Mouse (Mus musculus) hindbrain, postnatal 0 days (tissue): ENCODE results near the gene Ecm1. TPM values are rescaled to one million over a fixed set of nuclear protein-coding genes. Genes with fewer than 3 reads are reported as not detected.

Experiments used
- ATAC-seq: fragments of 200-750 bp; cut with Nextera tagmentation; 2 replicates; pipeline ENCODE4 v1.8.0; 2017; ENCODE audit warnings: mild to moderate bottlenecking, moderate TSS enrichment, moderate library complexity
- DNase-seq: peaks from one replicate; pipeline ENCODE4 v3.0.0-alpha.2; 2015; ENCODE audit warnings: low spot score
- H3K27ac ChIP-seq: fragments of 300-500 bp; sonication (generic); 2 replicates; pipeline ENCODE4 v1.5.1; 2014; ENCODE audit warnings: mild to moderate bottlenecking
- H3K27me3 ChIP-seq: fragments of 300-500 bp; sonication (generic); 2 replicates; pipeline ENCODE4 v1.6.1; 2014; ENCODE audit warnings: low read length, mixed read lengths; ENCODE audit not compliant: insufficient read depth
- H3K36me3 ChIP-seq: fragments of 300-500 bp; sonication (generic); 2 replicates; pipeline ENCODE4 v1.6.1; 2014; ENCODE audit warnings: low read length, mixed read lengths; ENCODE audit not compliant: insufficient read depth
- H3K4me1 ChIP-seq: fragments of 300-500 bp; sonication (generic); 2 replicates; pipeline ENCODE4 v1.6.1; 2014; ENCODE audit warnings: antibody characterized with exemption, low read length, mixed read lengths; ENCODE audit not compliant: insufficient read depth
- H3K4me2 ChIP-seq: fragments of 300-500 bp; sonication (generic); 2 replicates; pipeline ENCODE4 v1.6.1; 2014; ENCODE audit warnings: low read depth, mild to moderate bottlenecking, low read length, moderate library complexity, mixed read lengths
- H3K4me3 ChIP-seq: fragments of 300-500 bp; sonication (generic); 2 replicates; pipeline ENCODE4 v1.5.1; 2014; ENCODE audit warnings: low read length
- H3K9ac ChIP-seq: fragments of 300-500 bp; sonication (generic); replicated peaks from 2 replicates; pipeline ENCODE4 v1.6.1; 2014; ENCODE audit warnings: mild to moderate bottlenecking, low read length, moderate library complexity, mixed read lengths
- H3K9me3 ChIP-seq: fragments of 300-500 bp; sonication (generic); 2 replicates; pipeline ENCODE4 v1.6.1; 2016; ENCODE audit warnings: low read length, mixed read lengths
- CTCF ChIP-seq: IDR thresholded peaks from 2 replicates; pipeline ENCODE4 v1.5.1; 2016; ENCODE audit warnings: antibody characterized with exemption, control low read depth, low read depth
- WGBS: fragments of 180-500 bp; shearing (Covaris S2); extraction: QIAGEN DNeasy Blood & Tissue Kit; methylation state at CpG from one replicate; pipeline ENCODE4 v1.1.7; 2014; 5-methylcytosine and 5-hydroxymethylcytosine counted together
- polyA plus RNA-seq: library from polyadenylated mRNA; unstranded; fragments of >200 nt; fragmentation: Nextera tagmentation; extraction: Ambion mirVana; gene quantifications from 2 replicates; pipeline ENCODE4 v1.2.1, GENCODE M21; 2015
- total RNA-seq: library from RNA; depleted of rRNA; stranded (reverse); fragments of >200 nt; gene quantifications from 2 replicates; pipeline ENCODE4 v1.2.3, GENCODE M21; 2014

The Ecm1 gene
- total and polyA plus RNA-seq, 2 experiments from 2014 or later: 11.4 TPM

DNA sequence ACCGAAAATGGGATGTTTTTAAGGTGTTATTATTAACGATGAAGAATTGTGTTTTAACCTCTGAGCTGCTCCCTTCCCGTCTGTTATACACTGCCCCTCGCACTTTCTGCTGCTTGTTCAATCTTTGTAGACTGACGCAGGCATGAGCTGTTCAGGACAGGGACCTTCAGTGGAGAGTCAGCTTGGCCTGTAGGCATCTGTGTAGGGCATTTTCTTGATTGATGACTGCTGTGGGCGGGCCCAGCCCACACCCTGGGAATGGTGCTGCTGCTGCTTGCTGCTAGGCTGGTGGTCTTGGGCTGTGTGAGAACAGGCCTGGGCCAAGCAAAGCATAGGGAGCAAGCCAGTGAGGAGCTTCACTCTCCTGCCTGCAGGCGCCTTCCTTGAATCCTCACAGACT lies 8.9 kb downstream of the Ecm1 start:
- Histone ChIP-seq H3K9me3 (no peaks in the 10 kb centered on the region), H3K4me3 (no peak overlapping the region), H3K36me3 (no peaks in the 10 kb centered on the region), H3K4me1 (no peaks in the 10 kb centered on the region), H3K9ac (no peak overlapping the region), H3K27me3 (no peaks in the 10 kb centered on the region), H3K4me2 (no peak overlapping the region), H3K27ac (no peak overlapping the region)
- DNase-seq (no peak), ATAC-seq (no peak)
- TF ChIP-seq CTCF: no peak
- 86% methylated on average over 7 of the region's 7 CpGs for WGBS

DNA sequence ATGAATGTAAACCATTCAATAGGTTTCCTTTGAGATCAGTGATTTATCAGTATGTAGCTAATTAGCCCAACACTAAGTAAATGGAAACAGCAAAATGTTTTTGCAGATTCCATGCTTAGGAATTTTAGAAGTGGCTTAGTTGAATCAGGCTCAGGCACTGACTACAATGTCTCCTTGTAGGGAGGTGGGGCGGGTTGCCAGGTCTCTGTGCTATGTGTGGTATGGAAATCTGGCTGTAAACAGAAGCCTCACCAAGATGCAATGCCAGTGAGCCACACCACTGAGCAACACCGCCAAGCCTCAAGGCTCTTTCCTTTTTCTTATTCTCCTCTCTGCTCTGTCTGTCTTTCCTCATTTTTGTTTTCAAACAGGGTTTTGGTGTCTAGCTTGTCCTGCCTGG lies 10.5 kb downstream of the Ecm1 start:
- no peak overlapping the region for H3K4me2 ChIP-seq
- ATAC-seq (no peak), DNase-seq (no peak)
- WGBS: 76% methylated on average over 2 of the region's 2 CpGs
- no peak overlapping the region for H3K4me3 ChIP-seq
- H3K27ac ChIP-seq: no peak overlapping the region
- no peaks in the 10 kb centered on the region for H3K9me3 ChIP-seq
- H3K4me1 ChIP-seq: no peaks in the 10 kb centered on the region
- no peaks in the 10 kb centered on the region for H3K27me3 ChIP-seq
- H3K9ac ChIP-seq: no peak overlapping the region
- H3K36me3 ChIP-seq: no peaks in the 10 kb centered on the region
- no peak for TF ChIP-seq CTCF

DNA sequence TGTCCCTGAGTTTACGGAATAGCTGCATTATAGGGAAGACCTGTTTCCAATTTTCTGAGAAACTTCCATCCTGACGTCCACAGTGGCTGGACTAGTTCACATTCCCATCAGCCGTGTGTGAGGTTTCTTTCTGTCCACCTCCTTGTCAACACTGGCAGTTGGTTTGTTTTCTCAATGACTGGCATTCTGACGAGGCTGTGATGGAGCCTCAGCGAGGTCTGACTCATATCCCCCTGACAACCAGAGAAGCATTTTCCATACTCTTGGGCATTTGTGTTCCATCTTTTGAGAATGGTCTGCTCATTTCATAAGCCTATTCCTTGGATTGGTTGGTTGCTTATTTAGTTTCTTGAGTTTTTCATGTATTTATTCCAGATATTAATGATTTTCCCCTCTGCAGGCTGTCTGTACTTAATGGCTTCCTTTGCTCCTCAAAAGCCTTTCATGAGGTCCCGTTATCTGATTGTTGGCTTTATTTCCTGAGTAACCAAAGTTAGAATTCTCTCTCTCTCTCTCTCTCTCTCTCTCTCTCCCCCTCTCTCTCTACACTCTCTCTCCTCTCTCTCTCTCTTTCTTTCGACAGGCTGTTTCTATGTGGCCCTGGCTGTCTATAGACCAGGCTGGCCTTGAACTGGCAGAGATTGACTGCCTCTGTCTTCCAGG lies 12.5 kb downstream of the Ecm1 start:
- H3K9me3 ChIP-seq: no peaks in the 10 kb centered on the region
- no peak for TF ChIP-seq CTCF
- no peak overlapping the region for H3K4me3 ChIP-seq
- H3K4me1 ChIP-seq: no peaks in the 10 kb centered on the region
- H3K36me3 ChIP-seq: no peaks in the 10 kb centered on the region
- no peak overlapping the region for H3K9ac ChIP-seq
- no peak for ATAC-seq
- WGBS: 63% methylated on average over 7 of the region's 7 CpGs
- no peak overlapping the region for H3K4me2 ChIP-seq
- no peak for DNase-seq
- no peaks in the 10 kb centered on the region for H3K27me3 ChIP-seq
- no peak overlapping the region for H3K27ac ChIP-seq

DNA sequence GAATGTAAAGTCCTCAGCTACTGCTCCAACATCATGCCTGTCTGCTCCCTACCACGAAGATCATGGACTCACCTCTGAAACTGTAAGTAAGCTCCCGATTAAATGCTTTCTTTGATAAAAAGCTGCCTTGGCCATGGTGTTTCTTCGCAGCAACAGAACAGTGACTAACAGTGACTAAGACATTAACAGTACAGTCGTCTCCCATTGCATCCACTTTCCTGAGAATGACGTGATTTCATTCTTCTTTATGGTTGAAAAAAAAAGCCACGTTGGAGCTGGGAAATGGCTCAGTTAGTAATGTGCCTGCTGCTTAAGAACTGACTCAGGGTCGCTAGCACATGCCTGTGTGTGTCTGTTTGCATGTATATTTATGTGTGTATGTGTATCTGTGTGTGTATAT lies 13.5 kb downstream of the Ecm1 start:
- no peaks in the 10 kb centered on the region for H3K9me3 ChIP-seq
- no peak for TF ChIP-seq CTCF
- H3K9ac ChIP-seq: no peak overlapping the region
- H3K36me3 ChIP-seq: no peaks in the 10 kb centered on the region
- H3K4me2 ChIP-seq: no peak overlapping the region
- WGBS: 81% methylated on average over 7 of the region's 7 CpGs
- ATAC-seq: no peak
- DNase-seq: no peak
- no peaks in the 10 kb centered on the region for H3K4me1 ChIP-seq
- H3K27me3 ChIP-seq: no peaks in the 10 kb centered on the region
- H3K4me3 ChIP-seq: no peak overlapping the region
- no peak overlapping the region for H3K27ac ChIP-seq

DNA sequence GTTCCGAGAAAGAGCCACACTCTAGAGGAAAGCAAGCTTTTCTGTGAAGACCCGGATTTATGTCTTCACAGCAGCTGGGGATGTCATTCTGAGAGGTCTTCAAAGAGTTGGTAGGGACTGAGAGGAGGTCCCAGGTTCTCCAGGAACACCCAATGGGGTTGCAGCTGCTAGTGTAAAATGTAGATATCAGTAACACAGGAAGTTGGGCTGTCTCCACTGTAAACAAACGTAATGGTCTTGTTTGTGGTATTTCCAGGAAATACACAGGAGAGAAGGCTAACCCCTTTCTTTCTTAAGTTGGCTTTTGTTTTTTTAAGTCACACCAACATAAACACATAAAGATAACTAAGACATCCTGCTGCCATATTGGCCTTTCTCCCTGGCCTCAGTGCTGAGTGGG lies 17.0 kb downstream of the Ecm1 start:
- WGBS: 77% methylated on average over 3 of the region's 3 CpGs
- H3K36me3 ChIP-seq: no peaks in the 10 kb centered on the region
- H3K9me3 ChIP-seq: no peaks in the 10 kb centered on the region
- DNase-seq (no peak), ATAC-seq (no peak)
- no peaks in the 10 kb centered on the region for H3K4me1 ChIP-seq
- no peak overlapping the region for H3K4me2 ChIP-seq
- TF ChIP-seq CTCF: no peak
- H3K27me3 ChIP-seq: no peaks in the 10 kb centered on the region
- no peak overlapping the region for H3K9ac ChIP-seq
- H3K27ac ChIP-seq: no peak overlapping the region
- H3K4me3 ChIP-seq: no peak overlapping the region

DNA sequence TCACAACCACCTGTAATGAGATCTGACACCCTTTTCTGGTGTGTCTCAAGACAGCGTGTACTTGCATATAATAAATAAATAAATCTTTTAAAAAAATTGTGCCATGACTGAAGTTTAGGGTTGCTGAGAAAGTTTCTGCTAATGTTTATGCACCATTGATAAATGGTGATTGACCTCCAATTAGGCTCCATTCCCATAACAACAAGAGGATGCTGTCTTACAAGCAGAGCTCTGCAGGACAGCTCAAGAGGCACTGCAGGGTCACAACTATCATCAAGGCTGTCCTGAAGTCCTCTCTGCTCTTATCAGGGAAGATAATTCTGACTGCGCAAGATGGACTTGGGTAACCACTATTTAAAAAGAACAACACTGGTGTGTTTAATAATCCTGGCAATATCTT lies 21.2 kb downstream of the Ecm1 start:
- H3K27me3 ChIP-seq: no peaks in the 10 kb centered on the region
- no peaks in the 10 kb centered on the region for H3K36me3 ChIP-seq
- no peak overlapping the region for H3K4me3 ChIP-seq
- no peak overlapping the region for H3K27ac ChIP-seq
- TF ChIP-seq CTCF: no peak
- H3K9me3 ChIP-seq: no peaks in the 10 kb centered on the region
- ATAC-seq (no peak), DNase-seq (no peak)
- no peaks in the 10 kb centered on the region for H3K4me1 ChIP-seq
- H3K4me2 ChIP-seq: no peak overlapping the region
- WGBS: 94% methylated on average over 2 of the region's 2 CpGs
- no peak overlapping the region for H3K9ac ChIP-seq

DNA sequence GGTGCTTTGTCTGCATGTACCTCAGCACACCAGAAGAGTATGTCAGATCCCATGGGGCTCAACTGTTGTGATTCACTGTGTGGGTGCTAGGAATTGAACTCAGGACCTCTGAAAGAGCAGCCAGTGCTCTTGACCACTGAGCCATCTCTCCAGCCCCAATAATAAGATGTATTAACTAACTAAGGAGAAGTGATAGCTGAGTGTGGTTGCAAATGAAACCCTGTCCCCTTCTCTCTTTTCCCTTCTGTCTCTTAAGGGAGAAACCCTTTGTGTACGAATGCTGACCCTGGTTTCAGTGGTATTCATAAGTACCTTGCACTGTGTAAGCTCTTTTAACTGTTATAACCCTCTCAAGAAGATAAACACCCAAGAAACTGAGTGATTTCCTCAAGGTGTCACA lies 23.3 kb downstream of the Ecm1 start:
- Histone ChIP-seq H3K27me3 (no peaks in the 10 kb centered on the region), H3K4me3 (no peak overlapping the region), H3K4me2 (no peak overlapping the region), H3K36me3 (no peaks in the 10 kb centered on the region), H3K27ac (no peak overlapping the region), H3K9ac (no peak overlapping the region), H3K9me3 (no peaks in the 10 kb centered on the region), H3K4me1 (no peaks in the 10 kb centered on the region)
- ATAC-seq (no peak), DNase-seq (no peak)
- TF ChIP-seq CTCF: no peak
- WGBS: 87% methylated on average over 1 of the region's 1 CpGs
